Mouse (Mus musculus): ENCODE measurements at regions not wholly inside any gene's neighbourhood (a gene's known extent, or its start where the extent isn't known, plus 50 kb on each side); places are given as distances from the start of the nearest gene placed in this dataset.
A peak's percentile ranks its signal among the peaks of the same experiment; 100 is the strongest.
"Not testable (repeated sequence)": the region's sequence is repeated elsewhere in the genome, so short reads cannot be mapped to it uniquely, and the experiment has no call there.

DNA sequence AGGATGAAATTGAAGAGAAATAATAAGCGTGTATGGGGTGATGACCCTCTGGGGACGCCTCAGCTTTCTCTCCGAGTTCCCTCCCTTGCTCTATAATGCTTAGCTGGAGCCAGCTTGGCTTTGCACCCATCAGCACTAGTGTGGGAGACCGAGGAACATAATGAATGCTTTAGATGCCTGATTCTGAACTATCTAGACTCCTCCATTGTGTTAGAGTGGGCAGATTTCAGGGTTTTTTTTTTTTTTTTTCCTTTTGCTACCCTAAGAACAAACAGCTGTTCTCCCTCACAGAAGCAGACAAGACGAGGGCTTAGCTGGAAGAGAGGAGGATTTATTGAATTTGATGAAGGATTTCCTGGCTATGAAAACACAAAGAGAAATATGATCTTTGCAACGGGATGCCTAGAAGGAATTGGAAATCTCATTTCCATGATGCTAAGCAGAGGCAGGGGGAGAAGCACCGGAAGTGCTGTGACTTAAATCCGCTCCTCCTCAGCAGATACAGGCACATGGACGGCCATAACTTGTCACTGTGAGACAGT, 390.4 kb upstream of the Auts2 start:
- peak; percentile 3 for DNase-seq (ENCODE audit: low spot score)

DNA sequence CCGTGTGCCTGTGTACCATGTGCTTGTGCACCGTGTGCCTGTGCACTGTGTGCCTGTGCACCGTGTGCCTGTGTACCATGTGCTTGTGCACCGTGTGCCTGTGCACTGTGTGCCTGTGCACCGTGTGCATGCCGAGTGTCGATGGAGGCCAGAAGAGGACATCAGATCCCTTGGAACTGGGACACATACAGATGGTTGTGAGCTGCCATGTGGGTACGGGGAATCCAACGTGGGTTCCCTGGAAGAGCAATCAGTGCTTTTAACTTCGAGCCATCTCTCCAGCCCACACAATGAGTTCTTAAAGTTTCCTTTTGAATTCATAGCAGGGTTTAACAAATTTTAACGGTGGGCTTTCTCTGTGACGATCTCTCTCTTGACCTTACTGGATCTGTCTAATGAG, 386.8 kb upstream of the Auts2 start:
- not testable (repeated sequence) for DNase-seq (ENCODE audit: low spot score)

DNA sequence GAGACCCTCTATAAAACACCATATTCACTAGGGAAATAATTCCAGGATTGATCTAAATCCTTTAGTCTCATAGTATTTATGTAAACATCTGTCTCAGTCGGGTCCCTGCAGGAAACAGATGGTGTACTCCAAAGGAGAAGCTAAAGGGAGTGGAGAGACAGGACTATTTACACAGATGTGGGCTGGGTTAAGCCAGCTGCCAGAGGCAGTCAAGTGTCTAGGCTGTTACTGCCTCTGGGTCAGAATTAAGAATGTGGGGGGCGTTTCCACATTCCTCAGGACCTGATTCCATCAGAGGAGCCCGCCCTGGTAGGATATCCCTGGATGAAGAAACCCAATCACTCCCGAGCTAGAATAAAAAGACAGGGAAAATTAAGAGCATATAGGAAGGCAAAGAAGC, 380.2 kb upstream of the Auts2 start:
- DNase-seq (ENCODE audit: low spot score) = no peak

DNA sequence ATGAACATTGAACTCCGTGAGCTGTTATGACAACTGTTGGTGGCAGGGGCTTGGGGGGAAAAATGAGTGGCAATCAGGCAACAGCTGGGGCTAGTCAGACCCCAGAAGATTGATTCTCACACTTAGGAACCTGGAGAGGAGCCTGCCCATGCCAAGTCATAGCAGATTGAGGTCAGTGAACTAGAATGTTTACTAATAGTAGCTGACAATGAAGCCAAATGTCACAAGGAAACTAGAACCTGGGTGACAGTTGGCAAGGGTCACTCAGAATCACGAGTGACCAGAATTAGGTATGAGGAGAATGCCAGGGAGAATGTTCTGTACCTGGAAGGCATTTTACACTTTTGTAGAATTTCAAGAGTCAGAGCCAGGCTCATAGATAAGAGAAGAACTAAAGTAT, 365.9 kb upstream of the Auts2 start:
- DNase-seq (ENCODE audit: low spot score) = no peak

- DNase-seq (ENCODE audit: low spot score) = no peak
Observed at GRCm38 (mm10) chr5:132908220-132908619, 365.1 kb upstream of the Auts2 start.

- DNase-seq (ENCODE audit: low spot score) = peak; percentile 83
Observed at GRCm38 (mm10) chr5:132892591-132892990, 349.4 kb upstream of the Auts2 start.

- DNase-seq (ENCODE audit: low spot score) = no peak
Observed at GRCm38 (mm10) chr5:132884130-132884529, 341.0 kb upstream of the Auts2 start.

- no peak for DNase-seq (ENCODE audit: low spot score)
Observed at GRCm38 (mm10) chr5:132882291-132882690, 339.1 kb upstream of the Auts2 start.

DNA sequence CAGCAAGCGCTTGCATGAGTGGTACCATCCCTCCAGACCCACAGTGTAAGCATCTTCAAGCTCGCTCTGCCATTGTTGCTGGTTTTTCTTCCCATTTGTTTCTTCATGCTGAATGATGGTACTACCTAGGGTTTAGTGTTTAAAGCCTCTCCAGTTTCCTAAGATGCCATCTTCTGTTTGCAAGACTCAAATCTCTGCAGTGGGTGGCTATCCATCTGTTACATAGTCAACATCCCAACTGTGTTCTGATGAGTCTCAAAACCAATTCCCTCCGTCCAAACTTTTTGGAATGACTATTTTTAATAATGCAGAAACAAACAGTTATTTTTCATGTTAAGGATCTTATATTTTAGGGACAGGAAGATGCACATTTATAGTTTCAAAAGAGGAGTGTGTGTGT, 338.0 kb upstream of the Auts2 start:
- DNase-seq (ENCODE audit: low spot score) = no peak

- DNase-seq (ENCODE audit: low spot score) = no peak
Observed at GRCm38 (mm10) chr5:132876336-132876840, 333.2 kb upstream of the Auts2 start.

DNA sequence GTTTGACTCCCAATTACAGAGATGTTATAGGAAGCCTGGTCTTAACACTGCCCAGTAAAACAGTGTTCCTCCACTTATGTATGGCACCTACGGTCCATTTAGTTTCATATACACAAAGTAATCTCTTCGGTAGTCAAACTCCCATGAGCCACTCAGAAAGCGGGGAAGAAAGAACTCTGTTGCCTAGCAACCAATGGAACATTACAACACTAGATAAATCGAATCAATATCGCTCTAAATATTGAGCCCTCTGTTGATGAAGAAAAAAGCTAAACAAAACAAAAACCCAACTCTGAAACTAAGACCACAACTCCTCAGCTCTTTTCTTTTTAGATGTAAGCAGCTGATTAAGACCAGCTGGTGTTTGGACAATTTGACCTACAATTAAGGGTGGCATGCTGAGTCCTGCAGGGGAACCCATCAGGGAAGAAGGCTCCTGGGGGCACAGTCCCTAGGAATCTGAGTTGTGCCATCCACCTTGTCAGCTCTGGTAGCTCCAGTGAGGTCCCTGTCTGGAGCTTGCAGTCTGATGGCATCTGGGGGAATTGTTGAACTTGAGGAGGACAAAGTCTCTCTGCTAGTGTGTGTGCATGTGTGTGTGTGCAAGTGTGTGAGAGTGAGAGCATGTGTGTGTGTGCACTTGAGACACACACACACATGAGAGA, 315.8 kb upstream of the Auts2 start:
- DNase-seq (ENCODE audit: low spot score) = no peak

DNA sequence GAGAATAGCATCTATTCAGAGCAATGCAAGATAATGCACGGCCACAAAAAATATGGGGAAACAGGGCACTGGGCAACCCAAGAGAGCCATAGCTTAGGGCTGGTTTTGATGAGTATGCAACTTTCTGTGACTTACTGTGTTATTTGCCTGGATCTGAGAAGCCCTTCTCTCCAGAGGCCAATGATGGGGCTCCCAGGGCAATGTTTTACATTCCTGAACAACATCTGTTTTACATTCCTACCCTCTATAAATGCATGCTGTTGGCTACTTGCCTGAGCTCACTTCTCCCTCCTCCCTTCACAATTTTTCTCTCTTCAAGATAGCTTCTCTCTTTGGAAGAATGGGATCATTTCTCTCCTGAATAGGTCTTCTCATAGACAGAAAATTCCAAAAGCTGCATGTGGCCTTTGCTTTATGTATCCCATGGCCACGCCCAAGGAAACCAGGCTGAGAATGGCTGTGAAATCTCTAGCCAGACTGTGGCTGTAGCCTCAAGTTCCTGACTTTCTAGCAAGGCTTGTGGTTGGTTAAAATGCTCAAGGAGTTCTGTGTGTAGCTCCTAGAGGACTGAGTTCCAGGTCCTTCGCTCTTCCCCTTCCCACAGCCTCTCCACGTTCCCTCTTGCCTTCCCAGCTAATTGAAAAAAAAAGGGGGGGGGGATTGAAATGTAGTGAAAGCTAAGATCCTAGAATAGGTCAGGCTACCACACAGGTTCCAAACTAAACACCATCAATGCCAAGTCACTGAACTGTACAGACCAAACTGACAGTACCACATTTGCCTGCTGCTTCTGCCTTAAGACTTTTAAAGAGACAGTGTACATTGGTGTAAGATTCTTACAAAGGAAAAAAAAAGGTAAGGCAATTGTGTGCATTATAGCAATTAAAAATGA, 312.7 kb upstream of the Auts2 start:
- no peak for DNase-seq (ENCODE audit: low spot score)

DNA sequence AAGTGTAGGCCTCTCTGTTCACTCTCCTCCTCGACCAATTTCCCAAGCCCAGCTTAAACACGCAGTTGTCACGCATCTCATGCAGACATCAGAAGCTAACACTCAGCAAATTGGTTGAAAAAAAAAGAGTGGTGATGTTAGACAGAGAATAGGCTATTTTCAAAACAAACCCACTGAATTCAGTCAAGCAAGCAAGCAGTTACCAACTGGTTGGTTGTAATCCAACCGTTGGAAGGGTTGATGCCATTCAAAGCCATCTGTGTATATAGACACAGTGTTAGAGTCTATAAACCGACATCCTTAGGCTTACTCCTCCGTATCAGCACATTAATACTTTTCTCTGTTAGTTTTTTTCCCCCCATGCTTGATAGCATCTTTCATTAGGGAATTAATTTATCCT, 307.6 kb upstream of the Auts2 start:
- no peak for DNase-seq (ENCODE audit: low spot score)

DNA sequence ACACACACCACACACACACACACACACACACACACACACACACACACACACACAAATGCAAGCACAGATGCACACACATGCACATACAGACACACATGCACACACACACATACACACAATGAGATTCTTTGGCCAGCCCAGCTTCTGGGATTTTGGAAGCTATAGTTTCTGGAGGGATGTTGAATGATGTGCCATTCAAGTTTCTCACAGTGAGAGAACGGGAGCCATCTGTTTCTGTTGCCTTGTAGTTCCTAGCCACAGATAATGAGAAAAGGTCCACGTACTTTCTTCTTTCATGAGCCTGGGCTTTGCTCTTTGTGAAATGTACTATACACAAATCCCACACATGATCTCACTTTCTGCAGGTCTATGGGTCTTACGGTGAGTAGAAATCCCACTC, 304.9 kb upstream of the Auts2 start:
- DNase-seq (ENCODE audit: low spot score) = no peak

DNA sequence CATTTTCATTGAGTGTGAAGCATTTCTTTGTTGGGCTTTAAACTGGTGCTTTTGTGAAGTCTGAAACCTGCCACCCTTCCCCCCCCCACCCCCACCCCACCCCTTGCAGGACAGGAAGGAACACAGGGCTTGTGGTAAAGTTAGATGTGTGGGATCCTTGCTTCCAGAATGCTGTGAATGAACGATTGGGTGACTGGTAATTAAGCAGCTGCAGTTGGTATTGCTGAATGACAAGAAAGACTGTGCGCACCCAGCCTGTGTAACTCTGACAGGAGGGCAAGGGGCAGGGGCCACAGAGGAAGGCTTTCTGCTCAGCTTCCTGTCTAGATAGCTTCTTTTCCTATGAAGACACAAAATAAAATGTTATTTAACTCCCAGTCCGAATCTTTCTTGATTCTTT, 300.1 kb upstream of the Auts2 start:
- no peak for DNase-seq (ENCODE audit: low spot score)

- no peak for DNase-seq (ENCODE audit: low spot score)
Observed at GRCm38 (mm10) chr5:132841794-132842193, 298.6 kb upstream of the Auts2 start.

DNA sequence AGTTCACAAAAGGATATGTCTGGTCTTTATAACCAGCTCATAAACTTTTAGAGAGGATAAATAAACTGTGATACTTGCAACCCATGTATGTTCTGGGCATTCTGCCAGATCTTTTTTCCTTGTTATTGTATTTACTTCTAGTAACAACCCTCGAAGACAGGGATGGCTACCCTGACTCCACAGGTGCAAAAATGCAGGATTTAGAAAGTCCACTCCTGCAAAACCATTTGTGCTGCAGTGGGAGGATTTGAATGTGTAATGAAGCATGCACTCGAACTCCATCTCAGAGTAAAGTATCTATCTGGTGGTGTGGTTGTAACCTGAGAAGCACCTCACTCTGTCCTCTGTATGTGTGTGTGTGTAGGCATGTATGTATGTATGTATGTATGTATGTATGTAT, 294.3 kb upstream of the Auts2 start:
- DNase-seq (ENCODE audit: low spot score) = no peak

- DNase-seq (ENCODE audit: low spot score) = no peak
Observed at GRCm38 (mm10) chr5:132828993-132829392, 285.8 kb upstream of the Auts2 start.

DNA sequence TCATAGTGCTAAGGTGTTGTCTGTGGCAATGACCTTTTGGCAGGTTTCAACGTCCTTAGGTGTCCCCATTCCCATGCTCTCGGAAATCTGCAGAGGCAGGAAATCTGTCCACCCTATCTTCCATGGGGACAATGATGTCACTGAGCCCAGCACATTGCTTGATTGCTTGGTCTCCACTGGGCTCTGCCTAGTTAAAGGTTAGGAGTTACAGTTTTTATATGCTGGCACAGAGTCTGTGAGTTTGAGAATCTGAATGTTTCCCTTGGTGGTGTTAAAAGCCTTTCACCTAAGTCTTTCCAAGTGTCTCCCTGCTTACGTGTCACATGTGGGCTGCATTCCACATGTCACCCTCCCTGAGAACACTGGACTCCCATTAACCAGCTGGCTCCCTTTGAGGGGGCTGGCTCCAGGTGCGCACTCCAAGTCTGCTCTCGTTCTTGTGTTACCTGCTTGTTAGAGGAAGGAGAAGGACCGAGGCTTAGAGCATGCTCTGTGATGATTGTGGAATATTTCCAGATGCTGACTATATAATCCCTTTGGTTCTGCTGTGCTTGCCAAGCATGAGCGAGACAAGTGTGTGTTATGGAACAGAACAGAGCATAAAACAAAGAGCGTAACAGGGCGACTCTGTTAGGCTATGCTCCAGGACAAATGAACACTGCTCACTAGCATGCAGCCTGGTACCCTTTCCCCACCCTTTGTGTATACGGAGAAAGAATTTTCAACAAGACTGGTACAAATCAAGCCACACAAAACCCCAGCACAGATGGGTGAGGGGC, 284.6 kb upstream of the Auts2 start:
- DNase-seq (ENCODE audit: low spot score) = no peak

DNA sequence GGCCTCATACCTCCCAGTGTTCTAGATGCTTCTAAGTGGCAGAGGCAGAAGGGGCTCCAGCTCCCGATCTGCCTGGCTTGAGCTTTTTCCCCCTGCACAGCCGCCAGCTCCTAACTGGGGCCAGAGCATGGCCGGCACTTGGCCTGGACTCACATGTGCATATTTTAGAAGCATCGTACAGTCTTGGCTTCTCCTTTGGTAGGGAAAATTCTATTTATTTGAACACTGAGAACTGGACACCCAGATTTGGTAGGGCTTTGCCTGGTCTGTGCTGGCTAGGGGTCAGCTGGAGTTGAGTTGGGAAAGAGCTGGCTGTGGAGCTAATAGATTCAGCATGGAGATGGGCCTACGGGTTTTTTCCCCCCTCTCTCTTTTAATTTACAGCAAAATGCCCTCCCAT, 282.9 kb upstream of the Auts2 start:
- DNase-seq (ENCODE audit: low spot score) = no peak

DNA sequence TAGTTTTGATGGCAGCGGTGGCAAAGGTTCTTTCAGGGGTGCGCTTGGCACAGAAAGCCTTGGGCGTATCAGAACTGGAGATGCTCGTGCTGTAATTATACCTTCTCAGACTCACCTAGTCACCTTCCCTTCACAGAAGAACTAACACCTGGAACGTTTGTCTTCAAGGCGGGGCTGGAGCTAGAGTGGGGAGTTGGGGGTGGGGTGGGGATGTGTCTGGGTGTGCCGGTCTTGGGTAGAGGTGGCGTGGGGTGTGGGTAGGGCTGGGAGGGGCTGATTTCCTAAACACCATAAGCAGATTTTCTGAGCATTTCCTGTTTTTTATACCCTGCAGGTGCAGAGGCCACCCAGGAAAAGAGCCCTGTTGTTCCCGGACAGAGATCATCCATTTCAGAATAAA, 274.5 kb upstream of the Auts2 start:
- DNase-seq (ENCODE audit: low spot score) = no peak

- DNase-seq (ENCODE audit: low spot score) = no peak
Observed at GRCm38 (mm10) chr5:132809181-132809580, 266.0 kb upstream of the Auts2 start.
